Mouse (Mus musculus) brain, embryonic 14.5 days (tissue): ENCODE measurements around the gene Rnaseh2a.

Source experiments
- CTCF ChIP-seq: fragments of 200-500 bp; IDR thresholded peaks from 2 replicates; pipeline ENCODE4 v1.5.1; 2012; ENCODE audit warnings: inconsistent platforms, mild to moderate bottlenecking, moderate library complexity, borderline replicate concordance; ENCODE audit not compliant: insufficient read depth, insufficient read length; ENCODE audit errors: extremely low read depth
- POLR2A ChIP-seq: fragments of 200-500 bp; IDR thresholded peaks from 2 replicates; pipeline ENCODE4 v1.6.1; 2012; ENCODE audit warnings: mild to moderate bottlenecking, inconsistent platforms, borderline replicate concordance; ENCODE audit not compliant: poor library complexity, insufficient read depth, insufficient read length, severe bottlenecking; ENCODE audit errors: extremely low read depth

- TF ChIP-seq POLR2A (no peak), CTCF (no peak)
These were observed 917 bp downstream of the Rnaseh2a start for GRCm38 (mm10) chr8:84968650-84969049.
